Mouse (Mus musculus): ENCODE measurements around the gene Pank4. TPM values are rescaled to one million over a fixed set of nuclear protein-coding genes. Genes with fewer than 3 reads are reported as not detected.

Gene Pank4
- polyA plus RNA-seq, 1 experiment from 2014 or later = 8.1 TPM

DNA sequence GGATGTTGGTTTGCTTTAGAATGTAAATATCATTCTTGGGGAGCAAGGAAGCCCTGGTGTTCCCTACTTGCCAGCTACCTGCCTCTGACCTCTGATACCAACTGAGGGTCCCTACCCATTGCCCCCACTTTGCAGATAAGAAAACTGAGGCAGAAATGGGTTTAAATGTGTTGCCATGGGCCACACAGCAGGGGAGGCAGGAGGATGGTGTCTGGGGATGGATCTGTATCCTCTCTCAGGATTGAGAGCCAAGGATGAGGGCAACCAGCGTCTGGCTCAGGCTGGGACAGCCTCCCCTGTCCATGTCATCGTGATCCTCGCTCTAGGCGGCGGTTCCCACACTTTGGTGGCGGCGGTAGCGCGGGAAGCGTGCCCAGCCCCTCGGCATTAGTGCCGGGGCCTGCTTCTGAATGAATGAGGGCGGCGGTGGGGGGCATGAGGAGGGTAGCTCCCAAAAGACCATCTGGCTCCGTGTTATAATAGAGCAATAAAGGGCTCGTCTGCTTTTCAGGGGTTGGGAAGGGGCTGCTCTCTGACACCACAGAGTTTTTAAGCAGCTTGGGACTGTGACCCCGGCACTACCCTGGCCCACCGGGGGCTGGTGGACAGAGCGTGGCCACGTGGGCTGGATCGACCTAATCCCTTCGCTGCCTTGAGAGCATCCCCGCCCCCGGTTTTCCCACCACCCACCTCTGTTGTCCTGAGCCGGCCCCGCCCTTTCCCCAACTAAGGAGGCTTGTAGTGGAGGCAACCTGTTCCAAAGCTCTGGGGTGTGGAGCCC is 11.3 kb upstream of the Pank4 start:
- H3K36me3 ChIP-seq (ENCODE audit: inconsistent target) = no peaks in the 10 kb centered on the region
- H3K4me3 ChIP-seq (ENCODE audit: inconsistent target) = no peak overlapping the region
- no peak overlapping the region for H3K27ac ChIP-seq
- no peaks in the 10 kb centered on the region for H3K79me2 ChIP-seq (ENCODE audit: inconsistent target)
- WGBS (ENCODE audit: missing documents) = 10% methylated on average over 26 of the region's 26 CpGs

DNA sequence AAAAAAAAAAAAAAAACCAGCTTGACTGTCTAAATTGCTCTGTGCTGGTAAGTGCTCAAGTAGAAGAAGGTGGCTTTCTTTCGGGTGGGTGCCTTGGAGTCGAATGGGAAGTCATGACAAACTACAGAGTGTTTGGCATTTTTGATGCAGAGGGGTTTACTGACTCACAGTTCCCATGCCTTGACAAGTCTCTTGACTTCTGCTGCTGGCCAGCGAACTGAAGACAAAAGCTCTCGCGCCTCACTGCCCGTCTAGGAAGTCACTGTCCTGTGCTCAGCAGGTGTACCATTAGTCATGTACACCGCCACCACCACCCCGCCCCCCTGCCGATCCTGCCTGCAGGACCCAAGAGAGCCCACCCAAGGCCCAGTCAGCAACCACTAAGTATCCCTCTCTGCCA is 7.3 kb upstream of the Pank4 start:
- H3K36me3 ChIP-seq (ENCODE audit: inconsistent target) = no peaks in the 10 kb centered on the region
- no peak overlapping the region for H3K4me3 ChIP-seq (ENCODE audit: inconsistent target)
- 90% methylated on average over 9 of the region's 9 CpGs for WGBS (ENCODE audit: missing documents)
- H3K79me2 ChIP-seq (ENCODE audit: inconsistent target) = no peaks in the 10 kb centered on the region
- H3K27ac ChIP-seq = no peak overlapping the region

DNA sequence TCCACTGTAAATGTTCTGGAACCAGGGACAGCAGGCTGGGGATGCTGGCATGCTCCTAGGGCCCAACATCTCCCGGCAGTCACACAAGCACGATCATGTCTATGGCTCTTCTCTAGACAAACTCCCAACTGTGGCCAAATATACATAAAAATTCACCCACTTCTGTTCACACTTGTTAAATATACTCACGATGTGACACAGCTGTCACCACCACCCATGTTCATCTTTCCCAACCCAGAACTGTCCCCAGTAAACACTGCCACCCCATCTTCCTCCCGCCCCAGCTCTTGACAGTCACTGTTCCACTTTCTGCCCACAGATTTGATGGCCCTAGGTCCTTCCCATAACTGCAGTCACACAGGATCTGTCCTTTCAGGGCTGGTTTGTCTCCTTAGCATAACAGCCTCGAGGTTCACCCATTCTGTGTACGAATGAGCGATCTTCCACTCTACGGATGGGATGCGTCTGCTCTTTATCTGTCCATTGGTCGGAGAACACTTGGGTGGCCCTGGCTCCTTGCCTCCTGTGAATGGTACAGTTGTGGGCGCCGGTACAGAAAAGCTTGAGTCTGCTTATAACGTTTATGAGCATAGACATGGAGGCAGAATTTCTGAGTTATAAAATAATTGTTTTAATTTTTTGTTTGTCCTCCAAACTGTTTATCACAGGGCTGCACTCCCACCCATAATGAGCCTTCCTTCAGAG is 6.5 kb upstream of the Pank4 start:
- Histone ChIP-seq H3K4me3 (ENCODE audit: inconsistent target) (no peak overlapping the region), H3K27ac (no peak overlapping the region), H3K79me2 (ENCODE audit: inconsistent target) (no peaks in the 10 kb centered on the region), H3K36me3 (ENCODE audit: inconsistent target) (no peaks in the 10 kb centered on the region)
- 86% methylated on average over 13 of the region's 13 CpGs for WGBS (ENCODE audit: missing documents)

DNA sequence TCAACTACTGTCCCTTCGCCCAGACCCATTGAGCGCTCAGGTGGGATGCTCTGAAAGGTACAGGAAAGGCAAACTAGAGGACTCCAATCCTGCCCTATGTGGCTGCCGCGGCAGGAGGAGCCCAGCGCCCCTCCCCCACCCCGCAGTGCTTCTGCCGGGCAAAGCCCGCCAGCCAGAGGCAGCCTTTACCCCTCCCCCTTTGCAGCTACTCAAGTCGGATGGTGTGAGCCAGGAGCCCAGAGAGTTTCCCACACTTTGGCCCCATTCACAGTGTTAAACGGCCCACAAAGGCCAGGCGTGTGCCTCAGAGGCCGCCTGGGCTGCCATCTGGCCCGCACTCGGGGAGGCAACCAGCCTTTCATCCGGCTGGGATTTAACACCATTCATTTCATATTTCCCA is 5.8 kb upstream of the Pank4 start:
- no peaks in the 10 kb centered on the region for H3K36me3 ChIP-seq (ENCODE audit: inconsistent target)
- no peak overlapping the region for H3K27ac ChIP-seq
- WGBS (ENCODE audit: missing documents) = 53% methylated on average over 14 of the region's 15 CpGs
- H3K79me2 ChIP-seq (ENCODE audit: inconsistent target) = no peaks in the 10 kb centered on the region
- no peak overlapping the region for H3K4me3 ChIP-seq (ENCODE audit: inconsistent target)

DNA sequence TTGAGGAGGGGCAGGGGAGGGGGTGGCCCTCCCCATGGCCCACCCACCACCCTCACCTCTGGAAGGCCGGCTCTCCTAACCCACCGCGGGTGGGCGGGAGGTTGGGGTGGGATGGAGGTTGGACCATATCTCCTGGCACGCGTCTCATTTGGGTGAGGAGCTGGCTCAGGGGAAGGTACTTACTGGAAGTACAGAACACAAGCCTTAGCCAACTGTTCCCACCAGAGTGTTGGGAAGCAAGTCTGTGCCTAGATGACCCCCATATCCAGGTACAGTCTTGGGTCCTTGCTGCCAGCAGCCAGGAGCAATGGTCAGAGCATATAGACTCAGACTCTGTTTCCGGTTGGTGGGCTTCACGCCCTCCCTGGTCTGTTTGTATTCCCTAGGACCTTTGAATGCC is 5.3 kb upstream of the Pank4 start:
- no peak overlapping the region for H3K4me3 ChIP-seq (ENCODE audit: inconsistent target)

DNA sequence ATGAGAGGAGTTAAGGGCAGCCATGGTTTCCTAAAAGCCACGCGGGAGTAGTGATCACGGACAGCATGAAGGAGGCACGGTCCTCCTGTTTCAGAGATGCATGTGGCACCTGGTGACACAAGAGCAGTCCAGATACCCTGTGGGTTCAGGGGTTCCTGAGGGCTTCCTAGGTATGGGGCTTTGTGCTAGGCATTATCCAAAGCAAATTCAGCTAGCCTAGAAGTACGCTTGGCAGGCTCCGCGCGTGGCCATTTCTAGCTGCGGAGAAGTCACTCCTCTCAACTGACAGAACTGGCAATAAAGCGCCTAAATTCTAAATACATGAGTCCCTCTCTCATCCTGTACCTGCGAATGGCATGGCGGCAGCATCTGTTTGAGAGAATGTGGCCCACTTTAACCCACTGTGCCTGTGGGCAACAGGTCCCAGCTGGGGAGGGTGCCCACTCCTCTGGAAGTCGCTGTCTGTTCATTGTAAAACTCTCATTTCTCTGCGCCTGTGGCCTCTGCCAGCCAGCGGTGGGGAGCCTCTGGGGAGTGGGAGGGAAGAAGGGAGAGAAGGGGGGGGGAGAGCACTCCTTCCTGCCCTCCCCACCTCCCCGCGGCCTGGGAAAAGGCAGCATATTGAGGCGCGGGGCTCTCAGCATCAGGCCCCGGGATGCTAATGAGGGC is 3.8 kb upstream of the Pank4 start:
- peaks cover 7% of the 10 kb centered on the region for H3K79me2 ChIP-seq (ENCODE audit: inconsistent target)
- no peaks in the 10 kb centered on the region for H3K36me3 ChIP-seq (ENCODE audit: inconsistent target)
- no peak overlapping the region for H3K4me3 ChIP-seq (ENCODE audit: inconsistent target)
- no peak overlapping the region for H3K27ac ChIP-seq
- 52% methylated on average over 20 of the region's 20 CpGs for WGBS (ENCODE audit: missing documents)

More for the DNA sequence above, 5.3 kb upstream of the Pank4 start:
- H3K27ac ChIP-seq = no peak overlapping the region
- H3K79me2 ChIP-seq (ENCODE audit: inconsistent target) = no peaks in the 10 kb centered on the region
- WGBS (ENCODE audit: missing documents) = 74% methylated on average over 8 of the region's 8 CpGs
- H3K36me3 ChIP-seq (ENCODE audit: inconsistent target) = no peaks in the 10 kb centered on the region

DNA sequence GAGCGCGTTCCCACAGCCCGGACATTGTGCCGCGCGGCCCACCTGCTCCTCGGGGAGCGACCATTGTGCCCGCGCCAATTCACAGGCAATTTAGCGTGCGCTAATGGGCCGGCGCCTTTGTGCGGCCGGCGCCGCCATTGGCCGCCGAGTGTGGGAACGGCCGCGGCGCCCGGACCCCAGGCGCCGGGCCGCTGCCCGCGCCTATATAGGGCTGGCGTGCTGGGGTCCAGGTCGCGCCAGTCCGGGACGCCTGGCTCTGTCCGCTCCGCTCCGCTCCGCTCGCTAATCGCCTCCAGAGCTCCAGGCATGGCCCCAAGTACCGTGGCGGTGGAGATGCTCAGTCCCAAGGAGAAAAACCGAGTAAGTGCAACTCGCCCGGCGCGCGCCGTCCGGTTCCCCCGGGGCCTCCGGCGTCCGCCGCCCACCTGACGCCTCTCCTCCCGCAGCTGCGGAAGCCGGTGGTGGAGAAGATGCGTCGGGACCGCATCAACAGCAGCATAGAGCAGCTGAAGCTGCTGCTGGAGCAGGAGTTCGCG is 3.2 kb upstream of the Pank4 start, which contains the start of gene Hes5:
TSS of gene Hes5 (plus strand) at position 234 of the 536 bp plus-strand sequence.
- Histone ChIP-seq H3K79me2 (ENCODE audit: inconsistent target) (peaks cover 13% of the 10 kb centered on the region), H3K4me3 (ENCODE audit: inconsistent target) (no peak within 1 kb of the TSS), H3K27ac (no peak within 1 kb of the TSS), H3K36me3 (ENCODE audit: inconsistent target) (no peaks in the 10 kb centered on the region)
- WGBS (ENCODE audit: missing documents) = 1% methylated on average over 65 of the region's 65 CpGs

DNA sequence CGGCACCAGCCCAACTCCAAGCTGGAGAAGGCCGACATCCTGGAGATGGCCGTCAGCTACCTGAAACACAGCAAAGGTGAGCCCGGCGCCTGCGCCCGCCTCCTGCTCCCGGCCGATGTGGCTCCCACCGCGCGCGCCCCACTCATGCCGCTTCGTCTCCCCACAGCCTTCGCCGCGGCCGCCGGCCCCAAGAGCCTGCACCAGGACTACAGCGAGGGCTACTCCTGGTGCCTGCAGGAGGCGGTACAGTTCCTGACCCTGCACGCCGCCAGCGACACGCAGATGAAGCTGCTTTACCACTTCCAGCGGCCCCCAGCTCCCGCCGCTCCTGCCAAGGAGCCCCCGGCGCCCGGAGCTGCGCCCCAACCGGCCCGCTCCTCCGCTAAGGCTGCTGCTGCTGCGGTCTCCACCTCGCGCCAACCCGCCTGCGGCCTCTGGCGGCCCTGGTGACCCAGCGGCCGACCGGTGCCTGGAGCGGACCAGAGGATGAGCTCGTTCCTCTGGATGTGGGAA is 2.6 kb upstream of the Pank4 start:
- H3K79me2 ChIP-seq (ENCODE audit: inconsistent target) = peaks cover 18% of the 10 kb centered on the region
- no peaks in the 10 kb centered on the region for H3K36me3 ChIP-seq (ENCODE audit: inconsistent target)
- no peak overlapping the region for H3K4me3 ChIP-seq (ENCODE audit: inconsistent target)
- no peak overlapping the region for H3K27ac ChIP-seq
- under 1% methylated on average over 43 of the region's 47 CpGs for WGBS (ENCODE audit: missing documents)

DNA sequence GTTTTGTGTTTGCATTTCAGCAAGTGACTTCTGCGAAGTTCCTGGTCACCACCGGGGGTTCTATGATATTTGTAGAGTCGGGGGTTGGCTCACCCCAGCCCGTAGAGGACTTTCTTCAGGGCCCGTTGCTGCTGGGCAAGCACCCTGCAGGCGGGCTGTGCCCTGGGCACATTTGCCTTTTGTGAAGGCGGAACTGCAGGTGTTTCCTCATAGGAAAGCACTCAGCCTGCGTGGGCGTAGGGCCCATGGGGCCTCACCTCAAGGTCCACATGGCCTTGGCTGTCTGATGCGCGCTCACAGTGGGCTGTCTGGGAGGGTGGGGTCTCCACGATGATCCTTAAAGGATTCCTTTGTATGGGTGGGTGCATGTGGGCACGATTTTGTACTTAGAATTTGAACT is 2.0 kb upstream of the Pank4 start:
- Histone ChIP-seq H3K36me3 (ENCODE audit: inconsistent target) (no peaks in the 10 kb centered on the region), H3K79me2 (ENCODE audit: inconsistent target) (peaks cover 25% of the 10 kb centered on the region), H3K27ac (no peak overlapping the region), H3K4me3 (ENCODE audit: inconsistent target) (no peak overlapping the region)
- WGBS (ENCODE audit: missing documents) = 20% methylated on average over 13 of the region's 13 CpGs

DNA sequence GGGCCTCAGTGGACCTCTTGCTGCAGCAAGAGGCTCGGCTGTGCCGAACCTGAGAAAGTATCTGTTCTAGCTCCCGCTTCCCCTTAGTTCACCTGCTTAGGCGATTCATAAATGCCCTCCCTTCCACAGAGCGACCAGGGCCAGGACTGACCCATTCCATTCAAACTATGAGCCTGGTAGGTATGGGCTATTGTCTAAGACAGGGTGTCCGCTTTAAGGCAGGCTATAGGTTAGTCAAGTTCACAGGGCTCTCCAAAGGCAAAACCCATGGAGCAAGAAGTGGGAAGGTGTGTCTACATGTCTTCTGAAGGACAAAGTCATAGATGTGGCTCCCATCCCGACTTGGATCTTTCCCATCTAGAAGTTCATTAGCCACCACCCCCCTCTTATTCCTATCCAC is 1.2 kb upstream of the Pank4 start:
- WGBS (ENCODE audit: missing documents) = 90% methylated on average over 7 of the region's 7 CpGs
- Histone ChIP-seq H3K27ac (no peak overlapping the region), H3K4me3 (ENCODE audit: inconsistent target) (no peak overlapping the region), H3K79me2 (ENCODE audit: inconsistent target) (peaks cover 32% of the 10 kb centered on the region), H3K36me3 (ENCODE audit: inconsistent target) (no peaks in the 10 kb centered on the region)

DNA sequence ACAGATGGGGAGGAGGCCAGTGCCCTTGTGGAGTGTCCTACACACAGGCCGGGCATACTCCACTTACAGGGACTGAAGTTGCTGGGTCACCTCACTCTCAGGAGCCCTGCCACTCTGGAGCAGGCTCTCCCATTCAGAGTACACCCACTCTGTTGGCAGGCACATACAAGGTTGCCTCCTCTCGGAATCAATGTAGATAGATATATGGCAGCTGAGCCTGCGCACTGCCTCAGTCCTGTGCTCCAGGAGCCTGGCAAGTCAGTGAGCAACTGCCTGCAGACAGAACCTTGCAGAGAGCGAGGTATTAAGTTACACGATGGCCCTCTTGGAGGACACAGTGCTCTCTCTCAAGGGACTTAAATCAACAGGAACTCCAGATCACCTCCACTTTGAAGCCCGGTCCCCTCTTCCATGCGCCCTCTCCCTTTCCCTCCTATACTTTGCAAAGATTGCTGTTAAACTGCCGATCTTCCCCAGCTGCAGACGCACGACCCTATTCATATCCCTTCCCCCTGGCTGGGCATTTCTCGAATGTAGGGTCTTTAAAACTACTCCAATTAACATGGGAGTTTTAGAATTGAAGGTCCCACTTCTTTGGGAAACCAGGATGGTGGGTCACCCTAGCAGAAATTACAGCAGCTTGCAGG is 610 bp upstream of the Pank4 start:
- Histone ChIP-seq H3K36me3 (ENCODE audit: inconsistent target) (no peaks in the 10 kb centered on the region), H3K27ac (no peak overlapping the region), H3K4me3 (ENCODE audit: inconsistent target) (peak overlapping the region; percentile 35; the same call in 1 of the 2 replicates), H3K79me2 (ENCODE audit: inconsistent target) (peaks cover 39% of the 10 kb centered on the region)
- WGBS (ENCODE audit: missing documents) = 74% methylated on average over 11 of the region's 11 CpGs

DNA sequence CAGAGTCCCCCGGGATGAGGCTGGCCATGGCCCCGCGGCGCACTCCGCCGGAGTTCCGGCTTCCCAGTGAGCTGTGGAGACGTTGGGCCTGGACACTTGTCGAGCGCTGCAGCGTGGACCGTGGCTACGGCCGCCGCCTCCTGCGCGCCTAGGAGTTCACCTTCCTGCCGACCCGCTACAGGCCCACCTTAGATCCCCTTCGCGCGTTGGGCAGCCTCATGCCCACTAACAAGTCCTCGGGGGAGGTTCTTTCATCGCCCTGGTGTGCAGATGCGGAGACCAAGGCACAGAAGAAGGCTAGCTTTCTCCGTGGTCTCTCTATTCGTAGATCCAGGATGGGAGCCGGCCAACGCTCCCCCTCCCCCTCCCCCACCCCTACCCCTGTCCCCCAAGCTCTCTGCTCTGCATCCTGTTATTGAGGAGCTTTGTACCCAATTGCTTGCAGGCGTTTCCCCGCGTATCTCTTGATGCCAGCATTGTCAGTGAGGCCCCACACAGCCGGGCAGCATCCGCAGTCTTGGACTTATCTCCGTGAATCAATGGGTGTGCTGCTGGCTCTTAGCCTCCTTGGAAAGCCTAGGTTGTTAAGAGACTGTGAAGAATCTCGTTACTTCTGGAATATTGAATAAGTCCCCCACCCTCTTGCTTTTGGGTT is 785 bp downstream of the Pank4 start:
- H3K27ac ChIP-seq = no peak overlapping the region
- peaks cover 50% of the 10 kb centered on the region for H3K79me2 ChIP-seq (ENCODE audit: inconsistent target)
- WGBS (ENCODE audit: missing documents) = 2% methylated on average over 32 of the region's 36 CpGs
- H3K4me3 ChIP-seq (ENCODE audit: inconsistent target) = peak overlapping the region; percentile 58
- peaks cover 6% of the 10 kb centered on the region; the same call in 1 of the 2 replicates for H3K36me3 ChIP-seq (ENCODE audit: inconsistent target)

DNA sequence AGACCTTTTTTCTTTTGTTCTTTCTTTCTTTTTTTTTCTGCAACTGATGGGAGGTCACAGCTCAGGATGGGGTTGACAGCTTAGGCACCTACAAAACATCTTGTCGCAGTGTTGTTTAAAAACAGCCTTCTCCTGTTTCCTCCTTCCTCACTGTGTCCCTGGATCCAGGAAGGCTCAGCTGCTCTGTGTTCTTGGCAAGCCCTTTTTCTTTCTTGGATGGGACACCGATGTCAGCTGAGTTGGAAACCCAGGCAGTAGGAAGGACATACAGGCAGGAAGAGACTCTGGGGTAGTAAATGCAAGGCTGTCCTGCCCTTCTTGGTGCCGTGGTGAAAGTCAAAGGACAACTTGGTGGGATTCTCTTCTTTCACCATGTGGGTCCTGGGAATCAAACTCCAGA is 1.9 kb downstream of the Pank4 start:
- Histone ChIP-seq H3K27ac (no peak overlapping the region), H3K36me3 (ENCODE audit: inconsistent target) (peaks cover 17% of the 10 kb centered on the region), H3K4me3 (ENCODE audit: inconsistent target) (no peak overlapping the region), H3K79me2 (ENCODE audit: inconsistent target) (peaks cover 50% of the 10 kb centered on the region)
- 97% methylated on average over 3 of the region's 3 CpGs for WGBS (ENCODE audit: missing documents)

DNA sequence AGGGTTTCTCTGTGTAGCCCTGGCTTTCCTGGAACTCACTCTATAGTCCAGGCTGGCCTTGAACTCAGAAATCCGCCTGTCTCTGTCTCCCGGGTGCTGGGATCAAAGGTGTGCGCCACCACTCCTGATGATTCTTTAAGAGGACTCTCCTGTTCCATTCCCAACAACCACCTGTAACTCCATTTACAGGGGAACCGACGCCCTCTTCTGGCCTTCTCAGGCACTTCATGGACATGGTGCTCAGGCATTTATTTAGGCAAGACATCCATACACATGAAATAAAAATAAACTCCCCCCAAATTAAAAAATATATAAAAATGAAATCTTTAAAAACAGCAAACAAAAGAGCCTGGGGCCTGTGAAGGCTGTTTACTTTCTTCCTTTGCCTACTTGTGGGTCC is 3.2 kb downstream of the Pank4 start:
- 84% methylated on average over 5 of the region's 5 CpGs for WGBS (ENCODE audit: missing documents)

More for the DNA sequence above, 3.2 kb downstream of the Pank4 start:
- H3K27ac ChIP-seq = no peak overlapping the region
- peaks cover 50% of the 10 kb centered on the region for H3K79me2 ChIP-seq (ENCODE audit: inconsistent target)
- H3K4me3 ChIP-seq (ENCODE audit: inconsistent target) = no peak overlapping the region
- H3K36me3 ChIP-seq (ENCODE audit: inconsistent target) = peaks cover 30% of the 10 kb centered on the region

Data from macrophage (primary cell).